Mouse (Mus musculus) cerebellum, adult 9-10 months (tissue): ENCODE results near the gene Cd40.

ENCODE experiments used
- DNase-seq: peaks from one replicate; pipeline ENCODE4 v3.0.0; 2022

Gene Cd40

DNA sequence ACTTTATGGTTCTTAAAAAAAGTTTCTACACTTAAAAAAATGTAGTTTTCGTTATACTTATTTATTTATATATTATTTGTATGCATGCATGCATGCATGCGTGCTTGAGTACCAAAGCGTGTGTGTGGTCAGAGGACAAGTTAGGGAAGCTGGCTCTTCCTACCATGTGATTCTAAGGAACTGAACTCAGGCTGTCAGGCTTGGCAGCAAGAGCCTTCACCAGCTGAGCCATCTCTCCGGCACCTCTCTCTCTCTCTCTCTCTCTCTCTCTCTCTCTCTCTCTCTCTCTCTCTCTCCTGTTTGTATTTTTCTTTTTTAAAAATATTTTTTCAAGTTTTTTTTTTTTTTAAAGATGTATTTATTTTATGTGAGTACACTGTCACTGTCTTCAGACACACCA is 4.5 kb downstream of the Cd40 start:
- DNase-seq = no peak

DNA sequence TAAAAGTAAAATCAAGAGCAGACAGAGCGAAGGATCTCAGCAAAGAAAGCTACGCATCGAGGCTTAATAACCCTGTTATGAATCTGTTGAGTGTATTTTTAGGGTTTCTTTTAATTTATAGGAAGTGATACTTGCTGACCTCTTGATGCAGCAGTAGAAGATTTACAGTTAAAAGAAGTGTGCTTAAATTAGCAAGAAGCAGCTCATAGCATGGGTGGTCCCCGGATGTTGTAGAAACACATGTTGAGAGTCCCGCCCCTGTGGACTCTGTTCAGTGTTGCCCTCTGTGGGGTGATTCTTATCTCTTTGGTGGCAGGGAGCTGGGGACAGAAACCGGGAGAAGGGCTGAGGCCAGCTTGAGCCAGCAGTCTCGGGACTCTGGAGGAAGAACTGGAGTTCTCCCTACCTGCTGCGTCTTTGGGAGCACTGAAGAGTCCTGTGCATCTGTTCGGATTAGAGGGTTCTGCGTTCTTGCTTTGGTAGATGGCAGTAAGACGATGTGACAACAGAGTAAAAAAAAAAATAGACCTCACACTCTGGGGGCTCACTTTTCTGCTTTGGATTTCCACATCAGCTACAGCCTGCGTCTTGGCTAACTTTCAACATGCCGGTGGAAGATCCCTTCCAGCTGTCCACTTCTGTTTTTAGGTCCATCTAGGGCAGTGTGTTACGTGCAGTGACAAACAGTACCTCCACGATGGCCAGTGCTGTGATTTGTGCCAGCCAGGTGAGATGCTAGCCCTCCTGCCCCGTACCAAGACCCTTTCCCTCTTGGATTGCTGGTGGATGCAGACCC is 6.4 kb downstream of the Cd40 start:
- no peak for DNase-seq

DNA sequence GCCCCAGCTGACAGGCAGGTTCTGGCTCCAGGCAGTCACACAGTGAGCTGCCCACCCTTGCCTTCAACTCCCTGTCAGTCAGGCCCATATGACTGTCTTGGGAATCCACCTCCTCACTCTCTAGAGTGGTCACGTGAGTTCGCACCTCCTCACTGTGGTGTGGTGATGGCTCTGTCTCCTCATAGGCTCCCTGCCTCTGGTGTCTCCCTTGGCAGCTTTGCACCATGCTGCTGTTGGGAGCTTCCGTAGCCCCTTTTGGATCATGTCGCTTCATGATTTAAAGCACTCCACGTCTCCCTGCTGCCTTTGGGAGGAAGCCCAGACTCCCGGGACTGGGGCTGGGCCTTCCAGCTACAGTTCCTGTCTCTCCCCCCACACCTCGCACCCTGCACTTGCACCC is 9.1 kb downstream of the Cd40 start:
- DNase-seq = no peak

DNA sequence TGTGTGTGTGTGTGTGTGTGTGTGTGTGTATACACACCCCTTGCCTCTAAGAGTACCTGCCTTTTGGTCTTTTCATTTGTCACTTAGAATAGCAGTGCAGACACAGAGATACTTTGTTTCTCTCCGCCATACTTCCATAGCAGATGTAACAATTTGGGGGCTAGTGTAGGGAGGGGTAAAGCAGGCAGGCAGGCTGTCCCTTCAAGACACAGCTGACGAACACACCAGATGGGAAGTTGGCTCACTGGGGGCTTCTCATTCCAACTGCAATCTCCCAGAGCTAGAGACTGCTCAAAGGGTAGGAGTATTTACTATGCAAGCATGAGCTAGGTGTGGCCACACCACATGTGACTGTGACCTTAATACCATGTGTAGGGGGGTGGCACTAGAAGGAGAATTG is 13.4 kb downstream of the Cd40 start:
- no peak for DNase-seq

DNA sequence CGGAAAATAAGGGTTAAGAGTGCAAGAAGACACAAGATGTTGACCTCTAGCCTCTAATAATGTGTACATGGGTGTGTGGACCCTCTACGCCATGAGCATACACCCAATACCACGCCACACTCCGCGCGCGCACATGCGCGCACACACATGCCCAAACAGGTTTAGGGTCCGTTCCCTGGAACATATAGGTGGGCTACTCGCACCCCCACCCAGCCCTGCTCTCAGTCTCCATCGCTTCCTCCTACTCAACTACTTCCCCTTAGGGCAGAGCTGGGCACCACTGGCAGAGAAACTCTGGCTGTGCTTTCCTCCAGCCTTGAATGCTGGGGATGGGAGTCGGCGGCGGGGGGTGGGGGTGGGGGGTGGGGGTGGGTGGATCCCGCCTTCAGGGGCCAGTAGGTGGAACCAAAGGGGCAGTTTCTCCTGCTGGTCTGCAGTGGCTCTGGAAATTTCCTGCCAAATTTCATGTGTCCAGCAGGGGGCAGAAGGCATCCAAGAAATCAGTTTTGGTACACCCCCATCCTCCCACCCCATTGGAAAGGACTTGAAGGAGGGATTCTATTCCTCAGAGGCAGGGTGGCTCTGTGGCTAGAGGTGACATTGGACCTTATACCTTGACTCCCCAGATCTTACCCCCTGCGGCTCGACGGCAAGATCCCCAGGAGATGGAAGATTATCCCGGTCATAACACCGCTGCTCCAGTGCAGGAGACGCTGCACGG is 14.8 kb downstream of the Cd40 start:
- DNase-seq = peak; percentile 91

DNA sequence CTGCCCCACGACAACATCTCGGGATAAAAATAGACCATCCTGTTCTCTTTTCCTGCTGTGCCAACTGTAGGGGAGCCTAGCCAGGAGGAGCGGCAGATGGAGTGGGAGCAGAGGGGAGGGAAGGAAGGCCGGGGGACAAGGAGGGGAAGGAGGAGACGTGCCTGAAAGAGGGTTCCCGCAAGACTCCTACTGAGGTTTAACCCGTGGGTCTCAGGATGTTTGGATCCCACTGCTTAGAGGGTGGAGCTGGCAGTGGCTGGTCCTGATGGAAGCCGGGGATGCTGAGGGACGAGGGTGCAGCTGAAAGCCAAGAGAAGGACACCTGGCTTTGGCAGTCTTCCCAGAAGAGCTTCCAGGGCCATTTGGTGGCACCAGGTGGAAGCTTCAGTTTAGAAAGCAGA is 18.0 kb downstream of the Cd40 start:
- peak; percentile 95 for DNase-seq

DNA sequence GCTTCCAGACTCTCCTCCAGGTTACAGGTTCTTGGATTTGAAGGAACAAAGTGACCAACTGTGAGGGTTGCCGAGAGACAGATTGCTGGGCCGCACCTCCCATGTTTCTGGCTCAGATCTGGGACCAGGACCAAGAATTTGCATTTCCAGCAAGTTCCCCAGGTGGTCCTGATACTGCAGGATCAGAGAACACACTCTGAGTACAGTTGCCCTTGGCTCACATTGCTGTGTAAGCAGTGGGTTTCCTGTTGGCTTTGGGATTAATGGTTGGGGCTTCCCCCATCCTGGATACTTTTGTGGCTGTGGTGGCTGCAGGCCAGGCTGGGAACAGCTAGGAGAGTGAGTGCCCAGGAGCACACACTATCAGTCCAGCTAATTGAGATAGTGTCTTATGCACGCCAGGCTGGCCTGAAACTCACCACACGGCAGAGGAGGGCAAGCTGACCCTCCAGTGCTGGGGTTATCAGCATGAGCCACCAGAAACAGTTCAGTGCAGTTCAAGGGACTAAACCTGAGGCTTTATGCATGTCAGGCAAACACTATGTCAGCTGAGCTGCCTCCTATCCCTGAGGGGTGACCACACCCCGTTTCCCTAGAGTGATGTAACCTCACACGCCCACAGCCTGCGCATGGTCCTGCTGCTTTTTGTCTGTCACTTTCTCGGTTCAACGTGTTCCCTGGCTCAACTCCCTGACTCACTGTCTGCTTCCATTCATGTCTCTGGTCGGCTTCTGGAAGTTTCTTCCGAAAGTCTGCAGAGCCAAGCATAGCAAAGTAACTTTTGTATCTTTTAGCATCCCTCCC is 18.9 kb downstream of the Cd40 start:
- peak; percentile 96 for DNase-seq

DNA sequence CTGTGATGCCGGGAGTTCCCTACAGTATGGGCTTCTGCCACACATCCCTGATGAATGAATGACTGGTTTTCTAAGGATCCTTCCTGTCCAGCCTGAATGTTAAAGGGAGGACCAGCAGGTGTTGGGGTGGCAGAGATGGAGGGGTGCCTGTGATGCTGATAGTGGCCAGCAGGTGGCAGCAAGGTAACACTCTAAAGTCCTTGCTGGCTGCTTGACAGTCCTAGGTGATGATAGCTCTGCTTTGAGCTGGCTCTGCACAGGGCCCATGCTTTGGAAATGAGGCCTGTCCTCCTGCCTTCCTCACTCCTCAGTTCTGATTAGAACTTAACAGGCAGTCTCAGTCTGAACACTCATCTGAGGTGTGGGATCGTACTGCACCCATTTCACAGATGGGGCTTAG is 19.5 kb downstream of the Cd40 start:
- DNase-seq = peak; percentile 95

DNA sequence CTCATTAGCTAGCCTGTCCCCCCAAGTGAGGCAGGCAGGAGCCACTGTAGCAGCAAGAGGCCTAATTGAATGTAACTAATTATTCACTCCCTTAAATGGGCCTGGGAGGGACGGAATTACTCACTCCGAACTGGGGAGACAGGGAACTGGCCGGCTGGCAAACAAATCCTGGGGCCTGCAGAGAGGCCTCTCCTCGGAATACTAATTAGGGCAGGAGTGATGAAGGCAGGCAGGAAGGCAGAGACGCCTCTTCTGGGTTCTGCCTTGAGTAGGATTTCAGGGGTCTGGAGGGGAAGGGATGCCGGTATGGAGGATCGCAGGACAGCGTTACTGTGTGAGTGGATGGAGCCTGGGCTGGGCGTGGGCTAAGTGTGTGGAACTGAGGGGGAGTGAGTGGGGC is 21.6 kb downstream of the Cd40 start:
- DNase-seq = no peak

DNA sequence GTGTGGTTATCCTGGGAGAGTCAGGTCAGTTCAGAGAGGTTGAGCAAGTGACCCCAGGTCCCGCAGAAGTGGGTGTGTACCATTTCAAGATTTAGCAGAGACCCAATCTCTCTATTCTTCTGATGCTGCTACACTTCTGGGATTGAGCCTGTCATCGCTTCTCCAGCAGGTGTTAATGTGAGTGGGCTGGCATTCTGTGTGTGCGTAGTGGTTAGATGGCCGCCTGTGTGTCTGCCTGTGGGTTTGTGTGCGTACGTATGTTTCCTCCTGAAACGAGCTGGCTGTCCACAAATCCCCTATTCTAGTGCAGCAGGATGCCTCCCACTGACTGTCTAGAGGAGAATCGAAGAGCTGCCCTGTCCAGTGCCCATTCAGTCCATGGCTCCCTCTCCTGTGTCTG is 22.6 kb downstream of the Cd40 start:
- DNase-seq = no peak

DNA sequence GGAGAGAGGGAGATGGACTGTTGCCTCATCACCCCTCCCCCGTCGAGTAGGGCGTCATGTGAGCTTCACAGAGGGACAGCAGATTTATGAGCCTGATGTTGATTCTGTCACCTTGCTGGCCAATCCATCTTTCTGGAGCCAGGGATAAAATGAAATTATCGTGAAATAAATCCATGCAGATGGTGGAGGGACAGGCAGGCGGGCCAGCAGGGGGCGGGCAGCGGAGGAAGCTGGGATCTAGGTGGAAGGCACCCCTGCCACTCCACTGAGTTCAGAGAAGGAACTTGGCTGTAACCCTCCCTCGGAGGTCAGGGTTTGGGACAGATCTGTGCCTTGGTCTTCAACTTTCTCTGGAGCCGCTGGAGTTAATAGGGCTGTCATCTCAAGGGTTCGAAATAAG is 23.2 kb downstream of the Cd40 start:
- DNase-seq = no peak

DNA sequence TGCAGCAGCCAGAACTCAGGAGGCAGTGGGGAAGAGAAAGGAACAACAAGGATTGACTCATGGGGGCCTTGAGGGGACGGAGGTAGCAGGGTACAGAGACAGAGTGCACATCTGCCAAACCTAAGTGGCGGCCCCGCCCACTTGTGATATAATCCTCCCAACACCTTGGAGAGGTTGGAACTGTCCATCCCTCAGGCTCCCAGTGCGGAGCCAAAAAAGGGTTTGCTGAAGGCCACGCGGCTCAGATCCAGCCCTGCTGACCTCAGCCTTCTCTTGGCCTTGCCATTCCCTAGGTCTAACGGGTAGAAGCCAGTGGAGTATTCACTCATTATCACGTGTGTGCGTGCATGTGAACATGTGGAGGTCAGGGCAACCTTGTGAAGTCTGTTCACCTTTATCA is 25.2 kb downstream of the Cd40 start:
- DNase-seq = no peak

DNA sequence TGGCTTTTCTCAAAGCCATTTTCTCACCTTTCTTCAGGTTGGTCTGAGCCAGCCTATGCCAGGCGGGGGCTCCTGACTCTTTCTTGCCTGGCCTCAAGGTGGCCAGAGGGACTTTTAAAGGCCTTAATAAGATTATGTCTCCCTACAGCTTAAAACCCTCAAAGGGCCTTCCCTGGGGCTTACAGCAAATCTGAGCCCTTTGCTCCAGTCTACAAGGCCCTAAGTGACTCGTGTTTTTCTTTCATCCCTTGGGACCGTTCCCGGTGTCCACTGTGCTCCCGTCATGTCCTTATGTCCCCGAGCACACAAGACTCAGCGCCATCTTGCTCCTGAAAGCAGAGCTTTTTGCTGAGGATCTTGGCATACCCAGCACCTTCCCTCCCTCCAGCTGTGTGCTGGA is 25.8 kb downstream of the Cd40 start:
- DNase-seq = no peak

DNA sequence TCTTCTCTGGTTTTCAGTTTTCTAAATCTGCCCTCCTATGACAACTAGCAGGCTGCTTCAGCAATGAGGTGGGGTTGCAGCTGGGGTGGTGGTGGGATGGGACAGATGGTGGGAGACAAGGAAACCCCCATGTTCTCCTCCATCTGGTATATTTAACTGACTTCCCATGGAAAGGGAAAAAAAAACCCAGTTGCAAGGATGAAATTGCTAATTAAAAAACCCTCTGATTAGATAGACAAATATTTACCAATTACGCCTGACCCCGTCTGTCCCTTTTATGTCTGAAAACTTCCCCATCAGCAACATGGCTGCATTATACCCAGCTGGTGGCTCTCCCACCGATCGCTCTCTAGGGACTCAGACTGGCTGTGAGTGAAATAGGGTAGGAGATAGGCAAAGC is 31.2 kb downstream of the Cd40 start:
- DNase-seq = no peak

DNA sequence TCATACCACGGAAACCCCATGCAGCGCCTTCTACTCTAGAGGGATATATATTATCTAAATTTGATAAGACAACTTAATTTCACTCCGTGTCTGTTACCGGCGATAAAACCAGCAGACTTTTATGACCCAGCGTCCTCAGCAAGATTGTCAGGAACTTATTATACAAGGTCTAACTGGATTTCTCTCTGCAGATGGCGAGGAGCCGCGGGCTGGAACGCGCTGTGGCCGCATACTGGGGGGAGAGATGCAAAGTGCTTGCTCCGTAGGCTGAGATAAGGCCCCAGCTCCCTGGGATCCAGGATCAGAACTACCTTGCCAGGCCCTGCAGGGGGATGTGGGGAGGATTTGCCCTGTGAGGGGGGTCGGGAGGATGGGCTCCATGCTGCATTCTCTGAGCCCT is 34.0 kb downstream of the Cd40 start:
- no peak for DNase-seq

DNA sequence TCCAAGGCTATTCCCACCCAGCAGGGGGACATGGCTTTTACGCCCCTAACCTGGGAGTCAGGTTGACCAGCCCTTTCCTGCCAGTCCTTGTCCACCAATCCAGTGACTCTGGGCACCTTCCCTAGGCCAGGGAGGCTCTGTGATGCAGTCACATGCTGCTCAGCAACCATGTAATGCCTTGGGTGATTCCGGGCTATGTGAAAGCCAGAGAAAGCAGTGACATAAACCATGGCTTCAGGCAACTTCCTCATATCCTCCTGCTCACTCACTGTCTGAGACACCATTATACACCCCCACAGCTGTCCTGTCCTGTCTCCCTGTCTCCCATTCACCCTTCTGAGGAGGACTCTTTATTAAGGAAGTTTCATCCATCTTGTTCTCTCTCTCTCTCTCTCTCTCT is 35.2 kb downstream of the Cd40 start, which contains the start of gene 1700025C18Rik:
TSS of gene 1700025C18Rik (minus strand) at position 101 of the 400 bp plus-strand sequence.
- no peak for DNase-seq

DNA sequence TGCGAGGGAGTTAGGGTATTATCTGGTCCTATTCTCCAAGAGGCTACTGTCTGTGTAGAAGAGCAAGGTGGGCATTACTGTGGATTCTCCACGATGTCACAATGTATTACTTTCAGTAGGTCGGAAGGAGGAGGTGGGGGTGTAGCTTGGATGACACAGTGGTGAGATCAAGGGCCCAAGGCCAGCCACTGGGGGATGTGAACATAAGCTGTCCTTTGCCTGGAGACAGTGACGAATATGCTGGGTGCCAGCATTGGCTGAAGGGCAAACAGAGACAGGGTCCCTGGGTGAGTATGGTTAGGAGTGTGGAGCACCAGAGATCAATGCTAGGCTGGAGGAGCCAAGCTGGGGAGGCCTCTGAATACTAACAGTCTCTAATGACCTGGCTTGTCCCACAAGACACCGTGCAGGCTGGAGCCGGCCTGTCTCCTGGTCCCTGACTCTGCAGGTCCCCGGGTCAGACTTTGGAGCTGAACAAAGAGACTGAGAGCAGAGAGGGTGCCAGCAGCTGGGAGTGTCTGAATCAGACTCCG is 36.1 kb downstream of the Cd40 start:
- DNase-seq = no peak

DNA sequence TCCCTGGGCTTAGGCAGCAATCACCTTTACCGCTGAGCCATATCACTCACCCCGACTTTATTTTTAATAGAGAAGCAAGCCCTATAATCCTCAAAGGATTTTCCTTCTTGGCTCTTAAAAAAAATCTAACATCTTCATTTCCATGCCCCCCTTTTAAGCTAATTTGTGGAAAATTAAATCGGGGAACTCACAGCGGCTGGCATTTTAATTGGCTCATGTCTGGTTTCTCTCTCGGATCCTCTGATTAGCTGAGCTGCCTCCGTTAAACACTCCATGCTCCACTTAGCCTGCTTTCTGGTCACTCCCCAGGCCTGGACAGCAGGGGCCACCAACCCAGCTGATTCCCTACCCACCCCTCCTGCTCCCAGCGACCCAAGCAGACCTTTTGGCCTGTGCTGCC is 37.0 kb downstream of the Cd40 start:
- no peak for DNase-seq

DNA sequence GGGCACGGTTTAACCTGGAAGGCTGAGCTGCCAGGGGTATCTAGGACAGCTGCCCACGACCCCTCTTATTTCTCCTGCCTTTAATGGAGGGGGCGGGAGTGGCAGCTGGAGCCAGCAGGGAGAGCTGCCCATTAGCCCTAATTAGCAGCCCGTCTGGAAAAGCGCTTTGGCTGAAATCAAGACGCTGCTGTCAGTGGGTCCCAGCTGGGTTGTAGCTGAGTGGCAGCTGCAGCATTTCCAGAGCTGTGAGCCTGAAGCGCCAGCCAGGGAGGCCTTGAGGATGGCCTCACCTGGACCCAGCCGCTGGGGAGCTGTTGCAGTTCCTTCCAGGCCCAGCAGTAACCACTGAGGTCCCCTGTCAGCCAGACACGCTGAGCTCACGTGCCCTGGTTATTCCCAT is 40.9 kb downstream of the Cd40 start:
- DNase-seq = no peak

DNA sequence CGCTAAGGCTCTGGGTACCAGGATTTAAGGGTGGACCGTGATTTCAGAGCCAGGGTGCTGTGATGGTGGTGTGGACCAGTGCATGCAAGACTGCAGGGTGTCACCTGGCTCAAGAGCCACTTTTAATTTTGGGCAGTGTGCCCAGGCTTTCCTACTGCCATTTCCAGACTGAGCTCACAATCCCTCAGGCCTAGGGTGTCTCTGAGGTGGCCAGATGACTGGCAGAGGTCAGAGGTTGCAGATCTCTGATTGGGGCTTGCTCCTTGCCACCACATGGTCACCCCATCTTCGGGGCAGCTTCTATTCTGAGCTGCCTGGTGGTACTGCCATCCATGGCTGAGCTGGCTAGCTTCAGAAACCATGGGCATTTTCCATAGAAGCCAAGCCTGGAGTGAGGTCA is 43.4 kb downstream of the Cd40 start:
- DNase-seq = no peak

DNA sequence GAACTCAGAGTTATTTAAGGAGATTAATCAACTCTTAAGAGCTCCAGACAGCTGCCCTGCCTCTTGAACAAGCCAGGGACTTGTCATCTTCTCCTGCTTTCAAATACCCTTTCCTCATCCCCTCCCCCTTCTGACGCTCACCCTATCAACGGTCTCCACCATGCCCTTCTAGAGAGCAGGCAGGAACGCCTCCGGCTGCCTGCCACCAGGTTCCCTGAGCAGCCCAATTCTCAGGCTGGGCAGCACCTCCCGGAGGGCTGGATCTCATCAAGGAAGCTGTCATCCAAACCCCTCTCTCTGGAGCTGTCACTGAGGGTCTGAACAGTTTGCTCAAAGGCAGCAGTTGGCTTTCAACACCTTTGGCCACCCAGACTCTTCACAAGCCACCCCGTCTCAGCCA is 45.3 kb downstream of the Cd40 start:
- DNase-seq = no peak

DNA sequence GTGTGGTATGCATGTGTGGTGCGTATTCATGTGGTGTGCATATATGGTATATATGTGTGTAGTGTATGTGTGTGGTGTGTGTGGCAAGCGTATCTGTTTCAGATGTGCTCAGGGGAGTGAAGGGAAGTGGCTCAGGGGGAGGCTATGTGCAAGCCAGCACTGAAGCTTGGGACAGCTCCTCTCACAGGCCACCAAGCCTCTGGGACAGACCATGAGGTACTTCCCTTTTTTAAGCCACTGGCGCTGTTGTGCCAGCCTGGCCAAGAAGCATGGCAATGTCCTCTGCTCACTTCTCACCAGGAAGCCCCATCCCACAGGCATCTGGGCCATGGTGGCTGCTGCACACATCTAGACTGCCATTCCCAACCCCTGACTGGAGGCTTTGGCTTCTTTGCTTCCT is 47.5 kb downstream of the Cd40 start:
- DNase-seq = no peak

DNA sequence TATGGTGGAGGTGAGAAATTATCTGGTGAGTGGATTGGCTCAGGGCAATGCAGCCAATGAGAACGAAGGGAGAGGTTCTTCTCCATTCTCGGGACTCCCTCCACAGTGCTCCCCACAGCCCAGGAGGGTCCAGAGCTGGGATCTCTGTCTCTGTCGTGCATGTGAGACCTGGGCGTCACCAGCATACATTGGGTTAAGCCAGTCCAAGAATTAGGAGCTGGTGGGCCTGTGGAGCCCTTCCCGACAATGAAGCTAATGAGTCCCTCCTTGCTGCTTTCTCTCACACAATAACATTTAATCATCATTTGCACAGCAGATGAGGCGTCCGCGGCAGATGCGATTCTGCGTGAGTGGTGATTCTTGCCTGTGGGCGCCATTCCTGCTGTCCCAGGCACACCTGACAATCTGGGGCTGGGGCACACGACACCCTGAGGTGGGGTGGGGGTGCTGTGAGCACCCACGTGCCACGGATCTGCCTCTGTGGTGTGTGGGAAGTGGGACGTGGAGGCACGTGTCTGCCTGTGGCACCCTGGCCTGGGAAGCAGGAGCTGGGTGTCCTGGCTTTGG is 50.2 kb downstream of the Cd40 start:
- no peak for DNase-seq
